Mouse (Mus musculus): ENCODE results near the gene Ifng. TPM values are rescaled to one million over a fixed set of nuclear protein-coding genes. Genes with fewer than 3 reads are reported as not detected.

The Ifng gene
- not detected in 2 replicates for polyA plus RNA-seq (2014; fragmentation: Nextera tagmentation; extraction: Ambion mirVana)

DNA sequence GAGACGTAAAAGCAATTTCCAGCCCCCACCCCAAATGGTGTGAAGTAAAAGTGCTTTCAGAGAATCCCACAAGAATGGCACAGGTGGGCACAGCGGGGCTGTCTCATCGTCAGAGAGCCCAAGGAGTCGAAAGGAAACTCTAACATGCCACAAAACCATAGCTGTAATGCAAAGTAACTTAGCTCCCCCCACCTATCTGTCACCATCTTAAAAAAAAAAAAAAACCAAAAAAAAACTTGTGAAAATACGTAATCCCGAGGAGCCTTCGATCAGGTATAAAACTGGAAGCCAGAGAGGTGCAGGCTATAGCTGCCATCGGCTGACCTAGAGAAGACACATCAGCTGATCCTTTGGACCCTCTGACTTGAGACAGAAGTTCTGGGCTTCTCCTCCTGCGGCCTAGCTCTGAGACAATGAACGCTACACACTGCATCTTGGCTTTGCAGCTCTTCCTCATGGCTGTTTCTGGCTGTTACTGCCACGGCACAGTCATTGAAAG is at the start of gene Ifng:
TSS of gene Ifng (plus strand) at position 305 of the 499 bp plus-strand sequence.
- WGBS (ENCODE audit: insufficient replicate concordance): 90% methylated on average over 11 of the region's 11 CpGs
- ATAC-seq (replicated peaks; ENCODE audit: insufficient number of reproducible peaks, low FRiP score, low TSS enrichment): no peak
- Histone ChIP-seq H3K36me3 (ENCODE audit: control insufficient read depth, insufficient read depth, low read length) (no peaks in the 10 kb centered on the region), H3K4me2 (no peak within 1 kb of the TSS), H3K9me3 (replicated peaks; ENCODE audit: control insufficient read depth, low read length) (no peaks in the 10 kb centered on the region), H3K4me3 (ENCODE audit: low read depth, low read length) (no peak within 1 kb of the TSS), H3K9ac (ENCODE audit: low read depth, low read length) (no peak within 1 kb of the TSS), H3K27ac (ENCODE audit: low read depth, low read length) (no peak within 1 kb of the TSS), H3K4me1 (ENCODE audit: control insufficient read depth, insufficient read depth, low read length) (no peaks in the 10 kb centered on the region; the same call in 1 of the 2 replicates), H3K27me3 (ENCODE audit: control insufficient read depth, insufficient read depth, low read length) (no peaks in the 10 kb centered on the region)

DNA sequence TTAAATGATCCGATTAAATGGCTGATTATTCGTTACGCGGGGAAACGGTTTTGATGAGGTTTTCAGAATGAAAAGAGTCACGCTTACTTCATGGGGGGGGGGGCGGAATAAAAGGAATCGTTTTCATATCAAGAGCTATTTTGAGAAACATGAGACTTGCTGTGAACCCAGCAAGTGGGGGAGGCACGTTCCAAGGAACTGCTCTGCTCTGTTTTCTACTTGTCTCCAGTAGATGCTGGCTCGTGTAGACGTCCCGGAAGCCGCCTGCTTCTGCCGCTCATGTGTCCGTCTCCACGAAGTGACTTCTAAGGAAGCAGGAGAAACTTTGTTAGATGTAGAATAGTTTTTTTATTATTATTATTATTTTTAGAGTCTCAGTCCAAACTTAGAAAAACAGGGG is 40.9 kb upstream of the Ifng start:
- ATAC-seq (replicated peaks; ENCODE audit: insufficient number of reproducible peaks, low FRiP score, low TSS enrichment): no peak
- H3K4me2 ChIP-seq: no peak overlapping the region
- H3K4me1 ChIP-seq (ENCODE audit: control insufficient read depth, insufficient read depth, low read length): no peaks in the 10 kb centered on the region
- 82% methylated on average over 16 of the region's 16 CpGs for WGBS (ENCODE audit: insufficient replicate concordance)
- H3K36me3 ChIP-seq (ENCODE audit: control insufficient read depth, insufficient read depth, low read length): no peaks in the 10 kb centered on the region
- no peaks in the 10 kb centered on the region for H3K9me3 ChIP-seq (replicated peaks; ENCODE audit: control insufficient read depth, low read length)
- H3K9ac ChIP-seq (ENCODE audit: low read depth, low read length): no peak overlapping the region
- no peaks in the 10 kb centered on the region for H3K27me3 ChIP-seq (ENCODE audit: control insufficient read depth, insufficient read depth, low read length)
- H3K27ac ChIP-seq (ENCODE audit: low read depth, low read length): no peak overlapping the region
- H3K4me3 ChIP-seq (ENCODE audit: low read depth, low read length): no peak overlapping the region

- no peaks in the 10 kb centered on the region for H3K36me3 ChIP-seq (ENCODE audit: control insufficient read depth, insufficient read depth, low read length)
- no peak overlapping the region for H3K4me2 ChIP-seq
- no peak for ATAC-seq (replicated peaks; ENCODE audit: insufficient number of reproducible peaks, low FRiP score, low TSS enrichment)
- H3K4me3 ChIP-seq (ENCODE audit: low read depth, low read length): no peak overlapping the region
- H3K27me3 ChIP-seq (ENCODE audit: control insufficient read depth, insufficient read depth, low read length): no peaks in the 10 kb centered on the region
- H3K9me3 ChIP-seq (replicated peaks; ENCODE audit: control insufficient read depth, low read length): no peaks in the 10 kb centered on the region
- WGBS (ENCODE audit: insufficient replicate concordance): 79% methylated on average over 5 of the region's 5 CpGs
- no peak overlapping the region for H3K27ac ChIP-seq (ENCODE audit: low read depth, low read length)
- no peak overlapping the region for H3K9ac ChIP-seq (ENCODE audit: low read depth, low read length)
- H3K4me1 ChIP-seq (ENCODE audit: control insufficient read depth, insufficient read depth, low read length): no peaks in the 10 kb centered on the region
Observed at GRCm38 (mm10) chr10:118406463-118407221, 34.2 kb upstream of the Ifng start.

DNA sequence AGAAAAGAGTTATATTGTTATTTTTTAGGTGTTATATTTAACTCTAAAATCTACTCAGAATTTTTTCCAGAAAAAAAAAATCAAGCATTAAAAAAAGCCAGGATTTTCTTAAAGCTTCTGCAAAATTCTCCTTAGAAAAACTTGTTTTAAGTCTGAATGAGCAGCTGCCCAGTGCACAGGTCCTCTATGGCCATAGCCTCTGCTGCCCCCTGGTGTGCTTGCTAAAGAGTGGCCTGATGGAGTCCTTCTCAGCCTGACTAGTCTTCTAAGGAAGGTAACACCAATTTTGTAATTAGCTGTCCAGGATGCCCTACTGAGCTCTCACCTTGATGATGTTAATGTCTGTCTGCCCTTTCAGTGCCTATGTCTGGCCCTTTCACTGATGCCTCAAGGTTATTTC is 29.5 kb upstream of the Ifng start:
- Histone ChIP-seq H3K27me3 (ENCODE audit: control insufficient read depth, insufficient read depth, low read length) (no peaks in the 10 kb centered on the region), H3K4me1 (ENCODE audit: control insufficient read depth, insufficient read depth, low read length) (no peaks in the 10 kb centered on the region), H3K4me2 (no peak overlapping the region), H3K36me3 (ENCODE audit: control insufficient read depth, insufficient read depth, low read length) (no peaks in the 10 kb centered on the region), H3K4me3 (ENCODE audit: low read depth, low read length) (no peak overlapping the region), H3K9me3 (replicated peaks; ENCODE audit: control insufficient read depth, low read length) (no peaks in the 10 kb centered on the region), H3K9ac (ENCODE audit: low read depth, low read length) (no peak overlapping the region), H3K27ac (ENCODE audit: low read depth, low read length) (no peak overlapping the region)
- ATAC-seq (replicated peaks; ENCODE audit: insufficient number of reproducible peaks, low FRiP score, low TSS enrichment): no peak

- no peaks in the 10 kb centered on the region for H3K36me3 ChIP-seq (ENCODE audit: control insufficient read depth, insufficient read depth, low read length)
- no peaks in the 10 kb centered on the region for H3K9me3 ChIP-seq (replicated peaks; ENCODE audit: control insufficient read depth, low read length)
- no peak overlapping the region for H3K4me3 ChIP-seq (ENCODE audit: low read depth, low read length)
- no peaks in the 10 kb centered on the region for H3K27me3 ChIP-seq (ENCODE audit: control insufficient read depth, insufficient read depth, low read length)
- WGBS (ENCODE audit: insufficient replicate concordance): 77% methylated on average over 5 of the region's 5 CpGs
- no peak overlapping the region for H3K4me2 ChIP-seq
- no peak for ATAC-seq (replicated peaks; ENCODE audit: insufficient number of reproducible peaks, low FRiP score, low TSS enrichment)
- no peak overlapping the region for H3K27ac ChIP-seq (ENCODE audit: low read depth, low read length)
- H3K4me1 ChIP-seq (ENCODE audit: control insufficient read depth, insufficient read depth, low read length): no peaks in the 10 kb centered on the region
- no peak overlapping the region for H3K9ac ChIP-seq (ENCODE audit: low read depth, low read length)
Observed at GRCm38 (mm10) chr10:118412774-118413173, 28.1 kb upstream of the Ifng start.

DNA sequence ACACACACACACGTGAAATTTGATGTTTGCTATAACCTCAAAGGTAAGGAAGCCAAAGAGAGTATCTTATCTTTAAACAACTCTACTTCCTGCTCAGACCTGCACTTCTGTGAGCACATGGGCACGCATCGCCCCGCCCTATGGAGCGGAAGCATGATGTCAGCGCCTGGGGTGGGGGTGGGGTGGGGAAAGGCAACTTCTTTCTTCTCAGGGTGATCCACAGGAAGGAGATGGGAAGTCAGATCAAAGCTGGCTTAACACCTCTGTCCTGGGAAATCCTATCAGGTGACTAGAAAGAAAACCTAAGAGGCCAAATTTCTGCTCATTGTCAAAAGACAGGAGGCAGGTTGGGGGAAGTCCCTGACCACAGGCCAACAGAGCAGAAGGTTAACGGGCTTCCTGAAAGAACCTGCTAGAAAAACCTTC is 21.8 kb upstream of the Ifng start:
- WGBS (ENCODE audit: insufficient replicate concordance): 69% methylated on average over 7 of the region's 7 CpGs
- no peak overlapping the region for H3K4me3 ChIP-seq (ENCODE audit: low read depth, low read length)
- H3K4me1 ChIP-seq (ENCODE audit: control insufficient read depth, insufficient read depth, low read length): no peaks in the 10 kb centered on the region
- no peak overlapping the region for H3K27ac ChIP-seq (ENCODE audit: low read depth, low read length)
- H3K36me3 ChIP-seq (ENCODE audit: control insufficient read depth, insufficient read depth, low read length): no peaks in the 10 kb centered on the region
- no peaks in the 10 kb centered on the region for H3K27me3 ChIP-seq (ENCODE audit: control insufficient read depth, insufficient read depth, low read length)
- H3K9ac ChIP-seq (ENCODE audit: low read depth, low read length): no peak overlapping the region
- no peak overlapping the region for H3K4me2 ChIP-seq
- ATAC-seq (replicated peaks; ENCODE audit: insufficient number of reproducible peaks, low FRiP score, low TSS enrichment): no peak
- no peaks in the 10 kb centered on the region for H3K9me3 ChIP-seq (replicated peaks; ENCODE audit: control insufficient read depth, low read length)

DNA sequence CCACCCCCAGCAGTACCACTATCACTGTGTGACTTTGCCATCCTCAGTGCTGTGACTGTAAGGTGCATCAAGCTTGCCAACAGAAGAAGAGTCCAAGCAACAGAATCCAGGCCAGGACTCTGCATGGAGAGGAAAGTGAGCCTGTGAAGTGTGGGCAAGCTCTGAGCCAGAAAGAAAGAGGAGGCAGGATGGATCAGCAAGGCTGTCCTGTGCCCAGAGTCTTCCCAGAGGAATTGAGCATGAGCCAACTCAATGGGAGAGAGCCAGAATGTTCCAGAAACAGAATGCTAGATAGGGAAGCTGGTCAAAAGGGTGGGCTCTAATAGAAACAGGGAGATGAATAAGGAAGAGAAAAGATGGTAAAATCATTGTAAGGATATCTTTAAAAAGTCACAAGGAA is 19.9 kb upstream of the Ifng start:
- H3K4me3 ChIP-seq (ENCODE audit: low read depth, low read length): no peak overlapping the region
- ATAC-seq (replicated peaks; ENCODE audit: insufficient number of reproducible peaks, low FRiP score, low TSS enrichment): no peak
- no peak overlapping the region for H3K27ac ChIP-seq (ENCODE audit: low read depth, low read length)
- no peaks in the 10 kb centered on the region for H3K36me3 ChIP-seq (ENCODE audit: control insufficient read depth, insufficient read depth, low read length)
- no peak overlapping the region for H3K4me2 ChIP-seq
- H3K9ac ChIP-seq (ENCODE audit: low read depth, low read length): no peak overlapping the region
- no peaks in the 10 kb centered on the region for H3K4me1 ChIP-seq (ENCODE audit: control insufficient read depth, insufficient read depth, low read length)
- no peaks in the 10 kb centered on the region for H3K9me3 ChIP-seq (replicated peaks; ENCODE audit: control insufficient read depth, low read length)
- no peaks in the 10 kb centered on the region for H3K27me3 ChIP-seq (ENCODE audit: control insufficient read depth, insufficient read depth, low read length)

DNA sequence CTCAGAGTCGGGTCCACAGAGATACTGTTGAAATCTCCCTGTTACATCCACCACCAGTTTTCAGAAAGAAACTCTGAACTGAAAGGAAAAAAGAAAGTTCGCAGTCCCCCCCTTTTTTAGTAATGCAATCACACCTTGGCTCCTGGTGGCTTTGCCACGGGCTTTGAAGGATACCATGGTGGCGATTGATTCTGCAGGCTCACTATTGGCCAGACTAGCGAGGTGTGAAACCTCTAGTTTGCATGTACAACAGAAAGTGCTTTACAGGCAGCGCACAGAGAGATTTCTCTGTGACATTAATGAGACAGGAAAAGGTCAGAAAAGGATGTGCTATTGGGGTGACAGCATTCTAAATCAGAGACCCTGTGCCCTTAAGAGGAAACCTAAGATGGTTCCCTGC is 5.3 kb upstream of the Ifng start:
- H3K9me3 ChIP-seq (replicated peaks; ENCODE audit: control insufficient read depth, low read length): no peaks in the 10 kb centered on the region
- H3K4me1 ChIP-seq (ENCODE audit: control insufficient read depth, insufficient read depth, low read length): no peaks in the 10 kb centered on the region
- no peaks in the 10 kb centered on the region for H3K36me3 ChIP-seq (ENCODE audit: control insufficient read depth, insufficient read depth, low read length)
- WGBS (ENCODE audit: insufficient replicate concordance): 79% methylated on average over 6 of the region's 6 CpGs
- H3K4me3 ChIP-seq (ENCODE audit: low read depth, low read length): no peak overlapping the region
- H3K9ac ChIP-seq (ENCODE audit: low read depth, low read length): no peak overlapping the region
- H3K4me2 ChIP-seq: no peak overlapping the region
- H3K27ac ChIP-seq (ENCODE audit: low read depth, low read length): no peak overlapping the region
- H3K27me3 ChIP-seq (ENCODE audit: control insufficient read depth, insufficient read depth, low read length): no peaks in the 10 kb centered on the region
- ATAC-seq (replicated peaks; ENCODE audit: insufficient number of reproducible peaks, low FRiP score, low TSS enrichment): no peak

DNA sequence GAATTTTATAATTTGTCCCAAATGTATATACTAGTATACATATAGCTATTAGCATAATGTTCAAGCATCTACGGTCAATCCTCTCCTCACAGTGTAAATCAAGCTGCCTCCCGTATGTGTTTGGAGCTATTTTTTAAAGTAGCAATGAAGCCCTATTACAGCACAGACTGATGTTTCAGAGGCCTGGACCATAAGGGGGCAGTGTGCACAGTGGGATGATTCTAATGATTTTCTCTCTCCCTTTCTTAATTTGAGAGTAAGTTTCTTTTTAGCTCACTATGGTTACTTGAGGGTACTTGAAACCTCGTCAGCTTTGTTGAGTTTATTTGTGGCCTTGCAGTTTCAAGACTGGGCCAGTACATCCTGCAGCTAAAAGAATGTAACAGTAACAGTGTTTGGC is 1.1 kb downstream of the Ifng start:
- H3K36me3 ChIP-seq (ENCODE audit: control insufficient read depth, insufficient read depth, low read length): no peaks in the 10 kb centered on the region
- no peak overlapping the region for H3K9ac ChIP-seq (ENCODE audit: low read depth, low read length)
- no peaks in the 10 kb centered on the region; the same call in 1 of the 2 replicates for H3K4me1 ChIP-seq (ENCODE audit: control insufficient read depth, insufficient read depth, low read length)
- no peaks in the 10 kb centered on the region for H3K9me3 ChIP-seq (replicated peaks; ENCODE audit: control insufficient read depth, low read length)
- 71% methylated on average over 3 of the region's 3 CpGs for WGBS (ENCODE audit: insufficient replicate concordance)
- no peak overlapping the region for H3K27ac ChIP-seq (ENCODE audit: low read depth, low read length)
- H3K27me3 ChIP-seq (ENCODE audit: control insufficient read depth, insufficient read depth, low read length): no peaks in the 10 kb centered on the region
- no peak for ATAC-seq (replicated peaks; ENCODE audit: insufficient number of reproducible peaks, low FRiP score, low TSS enrichment)
- no peak overlapping the region for H3K4me3 ChIP-seq (ENCODE audit: low read depth, low read length)
- no peak overlapping the region for H3K4me2 ChIP-seq
